Mouse (Mus musculus): ENCODE measurements around the gene Socs1. TPM values are rescaled to one million over a fixed set of nuclear protein-coding genes. Genes with fewer than 3 reads are reported as not detected.
A peak's percentile ranks its signal among the peaks of the same experiment; 100 is the strongest.

Gene Socs1
- polyA plus RNA-seq, 1 experiment from 2014 or later, result 0.24 TPM

DNA sequence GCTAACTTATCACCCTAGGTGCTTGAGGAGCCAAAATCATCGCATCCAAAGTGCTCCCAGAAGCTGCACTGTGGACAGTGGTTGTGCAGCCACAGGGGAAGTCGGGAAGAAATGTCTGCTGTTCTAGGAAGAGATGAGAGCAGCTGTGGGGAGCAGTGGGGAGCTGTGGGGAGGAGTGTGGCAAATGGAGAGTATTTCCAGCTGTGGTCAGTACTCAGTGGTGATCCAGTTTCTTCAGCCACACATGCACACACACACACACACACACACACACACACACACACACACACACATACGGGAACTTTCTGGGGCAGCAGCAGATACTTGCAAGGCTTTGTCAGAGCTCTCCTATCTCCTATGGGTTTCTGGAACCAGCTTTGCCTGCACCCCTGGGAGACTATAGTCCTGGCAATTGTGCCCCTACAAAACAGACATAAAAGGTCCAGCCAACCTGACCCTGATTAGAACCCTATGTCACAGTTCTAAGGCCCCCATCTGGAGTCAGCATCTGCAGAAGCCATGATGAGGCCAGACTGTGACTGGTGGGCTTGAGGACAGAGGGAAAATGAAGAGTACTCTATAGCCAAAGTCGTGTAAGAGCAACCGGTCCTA, 22.7 kb downstream of the Socs1 start:
- 89% methylated on average over 5 of the region's 5 CpGs for WGBS (ENCODE audit: missing documents)
- no peaks in the 10 kb centered on the region for H3K36me3 ChIP-seq (ENCODE audit: inconsistent target)
- H3K79me2 ChIP-seq (ENCODE audit: inconsistent target), result no peaks in the 10 kb centered on the region
- no peak overlapping the region for H3K4me3 ChIP-seq (ENCODE audit: inconsistent target)
- no peak overlapping the region for H3K27ac ChIP-seq

DNA sequence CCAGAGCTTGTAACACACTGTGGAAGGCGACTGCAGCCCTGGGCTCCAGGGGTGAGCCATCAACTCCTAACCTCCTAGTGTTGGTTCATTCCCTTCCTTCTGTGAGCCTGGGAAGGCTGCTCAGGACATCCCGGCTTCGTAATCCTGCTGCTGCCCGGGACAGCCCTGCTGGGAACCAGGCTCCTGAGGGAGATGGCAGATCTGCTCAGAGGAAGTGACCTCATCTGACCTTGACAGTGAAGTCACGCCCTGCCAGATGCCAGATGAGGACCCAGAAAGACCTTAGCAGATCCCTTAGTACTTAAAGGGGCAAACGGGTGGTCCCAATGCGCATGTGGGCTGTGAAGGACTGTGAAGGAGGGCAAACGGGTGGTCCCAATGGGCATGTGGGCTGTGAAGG, 24.2 kb downstream of the Socs1 start:
- WGBS (ENCODE audit: missing documents), result 87% methylated on average over 8 of the region's 8 CpGs
- H3K36me3 ChIP-seq (ENCODE audit: inconsistent target), result no peaks in the 10 kb centered on the region
- H3K79me2 ChIP-seq (ENCODE audit: inconsistent target), result no peaks in the 10 kb centered on the region
- H3K27ac ChIP-seq, result no peak overlapping the region
- no peak overlapping the region for H3K4me3 ChIP-seq (ENCODE audit: inconsistent target)

- 71% methylated on average over 6 of the region's 6 CpGs for WGBS (ENCODE audit: missing documents)
- H3K27ac ChIP-seq, result no peak overlapping the region
- H3K36me3 ChIP-seq (ENCODE audit: inconsistent target), result no peaks in the 10 kb centered on the region
- H3K4me3 ChIP-seq (ENCODE audit: inconsistent target), result no peak overlapping the region
- no peaks in the 10 kb centered on the region for H3K79me2 ChIP-seq (ENCODE audit: inconsistent target)
Measured at GRCm38 (mm10) chr16:10756168-10756567, 29.2 kb downstream of the Socs1 start.

- WGBS (ENCODE audit: missing documents), result 86% methylated on average over 3 of the region's 3 CpGs
- H3K27ac ChIP-seq, result peak overlapping the region; percentile 89
- no peaks in the 10 kb centered on the region for H3K79me2 ChIP-seq (ENCODE audit: inconsistent target)
- H3K36me3 ChIP-seq (ENCODE audit: inconsistent target), result no peaks in the 10 kb centered on the region
- H3K4me3 ChIP-seq (ENCODE audit: inconsistent target), result no peak overlapping the region
Measured at GRCm38 (mm10) chr16:10754521-10755296, 30.6 kb downstream of the Socs1 start.

DNA sequence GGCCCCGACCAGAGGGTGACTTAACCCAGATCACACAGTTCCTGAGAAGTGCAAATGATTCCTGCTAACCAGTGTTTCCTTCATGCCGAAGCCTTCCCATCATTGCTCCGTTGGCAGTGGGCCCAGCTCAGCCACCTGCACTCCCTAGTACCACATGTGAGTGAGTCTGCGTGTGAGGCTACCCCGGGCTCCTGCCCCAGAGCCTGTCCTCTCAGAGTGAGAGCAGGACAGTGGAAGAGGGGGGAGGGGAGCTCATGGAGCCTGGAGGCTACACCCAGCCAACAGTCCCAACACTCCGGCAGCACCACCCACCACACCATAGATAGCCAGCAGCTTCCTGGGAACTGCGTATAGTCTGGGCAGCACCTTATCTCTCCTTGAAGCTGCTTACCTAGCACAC, 35.5 kb downstream of the Socs1 start:
- Histone ChIP-seq H3K79me2 (ENCODE audit: inconsistent target) (no peaks in the 10 kb centered on the region), H3K27ac (no peak overlapping the region), H3K36me3 (ENCODE audit: inconsistent target) (no peaks in the 10 kb centered on the region), H3K4me3 (ENCODE audit: inconsistent target) (no peak overlapping the region)
- 93% methylated on average over 7 of the region's 7 CpGs for WGBS (ENCODE audit: missing documents)

- no peak overlapping the region for H3K27ac ChIP-seq
- H3K36me3 ChIP-seq (ENCODE audit: inconsistent target), result no peaks in the 10 kb centered on the region
- 97% methylated on average over 7 of the region's 7 CpGs for WGBS (ENCODE audit: missing documents)
- H3K4me3 ChIP-seq (ENCODE audit: inconsistent target), result no peak overlapping the region
- H3K79me2 ChIP-seq (ENCODE audit: inconsistent target), result no peaks in the 10 kb centered on the region
Measured at GRCm38 (mm10) chr16:10749226-10749625, 36.1 kb downstream of the Socs1 start.

DNA sequence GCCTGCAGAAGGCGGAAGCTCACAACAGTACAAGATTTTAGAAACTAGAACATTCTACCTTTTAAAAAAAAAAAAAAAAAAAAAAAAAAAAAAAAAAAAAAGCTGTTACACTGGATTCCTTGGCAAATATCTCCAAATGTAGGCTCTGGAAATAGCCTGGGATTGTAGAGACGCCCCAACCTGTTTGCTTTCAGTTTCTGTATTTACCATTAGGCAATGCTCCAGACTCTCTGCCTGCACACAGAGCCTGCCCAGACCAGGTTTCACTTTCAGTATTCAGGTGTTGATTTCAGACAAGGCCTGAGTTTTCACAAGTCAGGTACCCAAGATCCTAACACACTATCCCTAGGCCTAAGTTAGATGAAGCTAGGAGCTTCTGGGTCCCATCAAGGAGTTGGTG, 44.3 kb downstream of the Socs1 start:
- H3K4me3 ChIP-seq (ENCODE audit: inconsistent target), result no peak overlapping the region
- no peaks in the 10 kb centered on the region for H3K36me3 ChIP-seq (ENCODE audit: inconsistent target)
- WGBS (ENCODE audit: missing documents), result 57% methylated on average over 2 of the region's 2 CpGs
- no peaks in the 10 kb centered on the region for H3K79me2 ChIP-seq (ENCODE audit: inconsistent target)
- no peak overlapping the region for H3K27ac ChIP-seq

DNA sequence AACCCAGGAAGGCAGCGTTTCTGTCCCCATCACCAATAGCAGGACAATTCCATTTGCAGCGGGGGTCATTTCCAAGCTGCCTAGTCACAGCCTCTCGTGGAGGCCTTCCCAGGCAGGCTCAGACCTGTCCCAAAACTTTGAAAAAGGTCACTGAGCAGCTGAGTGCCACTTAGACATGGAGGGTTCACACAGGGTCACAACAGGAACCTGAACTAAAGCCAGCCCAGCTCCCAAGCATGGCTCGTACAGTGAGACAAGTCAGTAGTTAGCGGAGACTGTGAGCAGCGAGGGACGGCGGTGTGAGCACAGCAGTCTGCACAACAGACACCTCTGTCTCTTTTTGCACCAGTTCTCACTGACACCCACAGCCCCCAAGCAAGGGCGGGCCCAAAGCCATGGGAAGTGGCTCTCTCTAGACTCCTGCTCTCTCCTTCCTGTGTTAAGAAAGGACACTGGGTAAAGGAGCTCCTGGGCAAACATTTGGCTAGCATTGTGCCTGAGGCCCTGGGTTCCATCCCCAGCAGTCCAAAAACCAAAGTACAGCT, 45.4 kb downstream of the Socs1 start:
- 90% methylated on average over 9 of the region's 9 CpGs for WGBS (ENCODE audit: missing documents)

GRCm38 (mm10) chr16:10738866-10739265, 46.5 kb downstream of the Socs1 start:
- H3K36me3 ChIP-seq (ENCODE audit: inconsistent target), result no peaks in the 10 kb centered on the region
- H3K79me2 ChIP-seq (ENCODE audit: inconsistent target), result no peaks in the 10 kb centered on the region
- H3K27ac ChIP-seq, result no peak overlapping the region
- no peak overlapping the region for H3K4me3 ChIP-seq (ENCODE audit: inconsistent target)
- 95% methylated on average over 3 of the region's 3 CpGs for WGBS (ENCODE audit: missing documents)

More for the DNA sequence above, 45.4 kb downstream of the Socs1 start:
- no peaks in the 10 kb centered on the region for H3K79me2 ChIP-seq (ENCODE audit: inconsistent target)
- H3K27ac ChIP-seq, result no peak overlapping the region
- no peaks in the 10 kb centered on the region for H3K36me3 ChIP-seq (ENCODE audit: inconsistent target)
- H3K4me3 ChIP-seq (ENCODE audit: inconsistent target), result no peak overlapping the region

DNA sequence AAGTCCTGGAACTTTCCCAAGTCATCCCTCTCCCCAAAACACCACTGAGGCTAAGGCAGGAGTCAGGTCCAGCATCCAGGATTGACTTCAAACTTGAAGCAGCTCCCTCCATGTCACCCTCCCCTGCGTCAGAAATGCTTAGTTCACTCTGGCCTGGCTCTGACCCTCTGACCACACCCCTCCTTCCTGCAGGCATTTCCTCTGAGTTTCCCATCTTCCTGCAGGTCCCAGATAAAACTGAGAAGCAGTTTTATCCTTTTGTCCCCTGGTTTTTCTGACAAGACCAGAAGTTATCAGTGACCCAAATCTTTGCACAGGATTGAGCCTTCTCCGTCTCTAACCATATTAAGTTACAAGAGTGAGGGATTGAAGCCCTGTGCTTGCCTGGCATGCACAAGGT, 47.8 kb downstream of the Socs1 start:
- no peak overlapping the region for H3K4me3 ChIP-seq (ENCODE audit: inconsistent target)

GRCm38 (mm10) chr16:10736364-10736763, 49.0 kb downstream of the Socs1 start:
- Histone ChIP-seq H3K36me3 (ENCODE audit: inconsistent target) (no peaks in the 10 kb centered on the region), H3K4me3 (ENCODE audit: inconsistent target) (no peak overlapping the region)
- 87% methylated on average over 10 of the region's 10 CpGs for WGBS (ENCODE audit: missing documents)

More for the DNA sequence above, 47.8 kb downstream of the Socs1 start:
- no peak overlapping the region for H3K27ac ChIP-seq
- no peaks in the 10 kb centered on the region for H3K36me3 ChIP-seq (ENCODE audit: inconsistent target)
- 72% methylated on average over 2 of the region's 2 CpGs for WGBS (ENCODE audit: missing documents)
- H3K79me2 ChIP-seq (ENCODE audit: inconsistent target), result no peaks in the 10 kb centered on the region

GRCm38 (mm10) chr16:10735781-10736180, 49.6 kb downstream of the Socs1 start:
- no peak overlapping the region for H3K4me3 ChIP-seq (ENCODE audit: inconsistent target)
- no peaks in the 10 kb centered on the region for H3K36me3 ChIP-seq (ENCODE audit: inconsistent target)
- no peak overlapping the region for H3K27ac ChIP-seq
- WGBS (ENCODE audit: missing documents), result 59% methylated on average over 2 of the region's 2 CpGs
- H3K79me2 ChIP-seq (ENCODE audit: inconsistent target), result no peaks in the 10 kb centered on the region

More at GRCm38 (mm10) chr16:10736364-10736763, 49.0 kb downstream of the Socs1 start:
- H3K27ac ChIP-seq, result no peak overlapping the region
- no peaks in the 10 kb centered on the region for H3K79me2 ChIP-seq (ENCODE audit: inconsistent target)

- 47% methylated on average over 5 of the region's 5 CpGs for WGBS (ENCODE audit: missing documents)
- Histone ChIP-seq H3K79me2 (ENCODE audit: inconsistent target) (no peaks in the 10 kb centered on the region), H3K27ac (no peak overlapping the region), H3K4me3 (ENCODE audit: inconsistent target) (no peak overlapping the region), H3K36me3 (ENCODE audit: inconsistent target) (no peaks in the 10 kb centered on the region)
Measured at GRCm38 (mm10) chr16:10732421-10732820, 52.9 kb downstream of the Socs1 start.

Measured in macrophage (primary cell).